Mouse (Mus musculus) testis, postnatal 10 days (tissue): ENCODE data around the gene Cyp4a14.
"Not testable (repeated sequence)": the region's sequence is repeated elsewhere in the genome, so short reads cannot be mapped to it uniquely, and the experiment has no call there.

Experiments
- DNase-seq: peaks from one replicate; pipeline ENCODE4 v3.0.0; 2021; ENCODE audit warnings: low spot score

Gene Cyp4a14

DNA sequence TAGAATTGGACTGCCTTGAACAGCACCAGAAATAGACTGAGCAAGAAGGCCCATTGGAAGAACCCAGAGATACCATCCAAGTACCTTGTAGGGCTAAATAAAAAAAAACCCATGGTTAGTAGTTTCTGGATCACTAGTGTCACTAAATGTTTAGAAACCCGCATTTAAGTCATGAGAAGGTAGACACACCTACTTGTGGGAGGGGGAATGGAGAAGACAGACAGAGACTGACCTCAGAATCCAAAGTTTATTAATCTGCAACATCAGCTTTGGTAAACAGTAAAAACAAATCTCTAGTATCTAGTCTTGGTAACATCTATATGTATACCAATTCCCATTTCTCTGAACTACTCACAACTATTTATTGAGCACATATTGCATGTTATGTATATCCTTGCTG lies at the start of gene Cyp4a14:
TSS of gene Cyp4a14 (minus strand) at position 142 of the 400 bp plus-strand sequence.
- no peak for DNase-seq

DNA sequence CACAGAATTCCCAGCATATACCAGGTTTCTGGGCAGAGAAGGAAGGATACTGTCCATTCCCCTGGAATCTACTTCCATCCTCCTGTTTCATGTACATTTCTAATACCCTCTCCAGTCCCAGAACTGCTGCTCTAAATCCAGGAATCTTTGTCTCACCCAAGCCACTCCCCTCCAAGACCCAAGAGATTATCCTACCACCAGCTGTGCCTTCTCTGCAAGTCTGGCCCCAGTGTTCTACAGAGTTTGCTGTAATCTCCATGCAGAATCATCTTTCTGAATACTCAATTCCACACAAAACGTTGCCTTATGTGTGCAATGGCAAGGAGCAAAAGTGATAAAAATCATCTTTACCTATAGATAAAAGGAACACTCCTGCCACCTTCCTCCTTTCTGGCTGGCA lies 49.2 kb upstream of the Cyp4a14 start:
- no peak for DNase-seq

DNA sequence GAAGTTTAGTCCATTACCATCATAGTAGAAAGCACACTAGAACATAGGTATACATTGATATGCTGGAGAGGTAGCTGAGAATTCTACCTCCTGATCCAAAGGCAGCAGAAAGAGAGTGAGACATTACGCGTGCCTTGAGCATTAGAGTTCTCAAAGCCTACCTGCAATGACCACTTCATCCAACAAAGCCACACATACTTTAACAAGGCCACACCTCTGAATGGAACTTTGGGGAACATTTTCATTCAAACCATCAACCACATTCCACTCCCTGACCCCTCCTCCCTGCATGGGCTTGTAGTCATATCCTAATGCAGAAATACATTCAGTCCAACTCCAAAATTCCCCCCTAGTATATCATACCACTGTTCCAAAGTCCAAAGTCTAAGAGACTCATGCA lies 25.8 kb upstream of the Cyp4a14 start:
- DNase-seq, result no peak

DNA sequence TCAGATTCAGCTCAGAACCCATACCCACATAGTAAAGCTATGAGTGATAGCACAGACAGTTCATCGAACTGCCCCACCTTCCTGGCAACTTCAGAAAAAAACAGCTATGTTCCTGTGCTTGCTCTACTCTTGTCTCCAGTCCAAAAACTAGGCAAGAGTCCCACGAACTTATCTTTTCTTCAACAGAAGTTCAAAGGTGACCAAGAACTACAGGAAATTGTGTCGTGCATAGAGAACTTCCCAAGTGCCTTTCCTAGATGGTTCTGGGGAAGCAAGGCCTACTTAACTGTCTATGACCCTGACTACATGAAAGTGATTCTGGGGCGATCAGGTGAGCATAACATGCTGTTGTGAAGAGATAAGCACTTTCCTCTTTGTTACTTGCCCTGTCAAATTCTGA lies 23.5 kb upstream of the Cyp4a14 start:
- no peak for DNase-seq

DNA sequence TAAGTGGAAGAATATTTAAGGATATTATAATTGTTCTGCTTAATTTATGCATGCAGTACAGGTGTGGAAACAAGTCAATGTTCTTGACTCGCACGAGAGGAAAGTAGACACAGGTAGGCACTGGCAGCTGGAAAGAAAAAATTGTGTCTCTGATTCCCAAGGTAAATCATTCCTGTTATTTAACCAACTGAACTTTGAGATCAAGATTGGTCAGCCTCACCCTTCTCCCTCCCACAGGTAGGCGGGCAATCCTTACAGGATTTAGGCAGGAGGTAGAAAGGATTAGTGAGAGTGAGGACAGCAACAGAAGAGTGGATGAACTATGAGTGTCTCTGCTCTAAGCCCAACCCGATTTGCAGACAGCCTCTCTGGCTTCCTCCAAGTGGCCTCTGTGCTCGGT lies 22.1 kb upstream of the Cyp4a14 start, which contains the start of gene Cyp4a10:
TSS of gene Cyp4a10 (plus strand) at position 265 of the 400 bp plus-strand sequence.
- not testable (repeated sequence) for DNase-seq

DNA sequence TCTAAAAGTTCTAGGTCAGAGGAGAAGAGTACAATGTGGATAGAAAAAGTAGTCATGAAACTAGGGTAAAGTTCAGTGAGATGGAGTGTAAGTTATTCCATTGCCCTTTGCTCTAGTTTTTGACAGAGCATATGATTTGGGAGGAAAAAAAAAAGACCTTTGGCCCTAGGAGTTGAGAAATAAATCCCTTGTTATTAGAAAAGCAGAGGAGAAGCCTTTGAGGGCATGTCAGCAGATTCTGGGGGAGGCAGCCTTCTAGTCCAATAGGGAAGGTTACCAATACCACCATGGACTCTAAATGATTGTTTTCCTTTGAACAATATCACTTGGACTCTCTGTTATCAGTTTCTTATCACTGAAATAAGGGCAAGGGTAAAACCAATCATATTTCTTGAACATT lies 18.0 kb upstream of the Cyp4a14 start:
- DNase-seq, result not testable (repeated sequence)

DNA sequence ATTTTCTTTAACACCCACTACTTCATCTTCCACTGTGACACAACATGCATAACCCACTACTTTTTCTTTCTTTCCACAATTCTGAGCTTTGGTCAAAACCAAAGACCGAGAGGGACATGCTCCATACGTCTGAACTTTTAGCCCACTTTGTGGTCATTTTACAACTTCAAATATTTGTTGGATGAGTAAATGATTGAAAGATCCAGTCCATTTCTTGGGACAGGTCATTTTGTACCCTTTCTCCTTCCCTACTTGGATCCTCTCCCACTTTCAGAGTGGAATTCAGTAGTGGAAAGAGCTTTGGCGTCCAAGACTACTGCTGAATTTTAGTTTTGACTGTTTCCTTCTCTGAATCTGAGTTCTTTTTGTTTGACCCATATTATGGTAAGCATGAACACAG lies 1.5 kb upstream of the Cyp4a14 start:
- no peak for DNase-seq

DNA sequence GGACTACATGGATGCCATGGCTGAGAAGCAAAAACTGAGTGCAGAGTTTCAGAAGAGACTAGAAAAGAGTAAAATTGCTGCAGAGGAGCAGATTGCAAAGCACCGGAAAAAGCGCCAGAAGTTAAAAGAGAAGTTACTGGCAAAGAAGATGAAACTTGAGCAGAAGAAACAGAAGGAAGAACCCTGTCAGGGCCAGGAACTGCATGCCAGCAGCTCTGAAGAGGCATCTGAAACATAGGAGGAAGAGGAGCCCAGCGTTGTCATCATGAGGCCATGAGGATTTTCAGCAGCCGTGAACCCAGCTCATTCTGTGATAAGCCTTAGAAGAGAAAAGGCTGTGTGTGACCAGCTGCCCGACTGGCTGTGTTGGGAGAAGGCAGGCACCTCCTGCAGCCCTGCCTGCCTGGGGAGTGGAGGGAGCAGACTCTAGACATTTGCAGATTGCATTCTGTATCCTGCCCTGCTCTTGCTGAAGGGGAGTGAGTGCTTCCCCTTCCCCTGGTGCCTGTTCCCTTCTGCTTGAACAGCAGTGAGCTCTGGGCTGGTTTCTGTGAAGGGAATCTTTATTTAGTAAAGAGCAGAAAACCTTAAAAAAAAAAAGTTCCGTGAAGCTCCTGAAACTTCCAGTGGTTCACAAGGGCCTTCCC lies 14.8 kb downstream of the Cyp4a14 start:
- DNase-seq, result no peak

DNA sequence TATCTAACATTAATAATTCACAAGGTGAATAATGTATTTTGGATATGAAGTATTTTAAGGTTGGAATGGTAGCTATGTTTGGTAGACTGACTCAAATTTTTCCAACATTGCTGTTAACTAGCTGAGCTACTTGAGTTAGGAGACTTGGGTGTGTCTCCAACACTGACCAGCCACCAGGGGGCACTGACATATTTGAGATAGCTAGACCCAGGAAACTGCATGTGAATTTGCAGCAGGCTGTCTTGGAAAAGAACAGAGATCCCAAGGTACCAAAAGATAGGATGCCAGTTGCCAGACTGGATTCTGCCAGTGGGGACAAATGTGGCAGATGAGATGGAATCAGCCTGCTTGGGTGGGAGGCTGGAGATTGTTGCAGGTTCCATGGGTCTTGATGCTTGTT lies 19.9 kb downstream of the Cyp4a14 start:
- DNase-seq, result not testable (repeated sequence)

DNA sequence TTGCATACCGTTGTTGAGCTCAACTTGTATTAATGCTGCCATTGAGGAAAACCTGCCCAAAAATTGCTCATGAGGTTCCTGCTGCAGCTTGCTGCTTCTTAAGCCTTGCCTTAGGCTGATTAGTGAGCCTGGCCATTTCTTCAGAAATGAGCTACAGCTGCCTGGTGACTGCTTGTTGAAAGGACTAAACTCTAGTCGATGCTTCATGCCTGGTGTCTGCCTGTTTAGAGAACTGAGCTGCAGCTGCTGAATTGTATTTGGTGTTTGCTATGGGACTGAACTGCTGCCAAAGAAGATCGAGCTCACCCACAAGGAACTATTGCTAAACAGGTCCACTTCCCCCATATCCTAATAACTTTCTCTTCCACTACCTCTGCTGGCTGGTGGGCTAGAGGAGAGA lies 22.4 kb downstream of the Cyp4a14 start:
- not testable (repeated sequence) for DNase-seq

DNA sequence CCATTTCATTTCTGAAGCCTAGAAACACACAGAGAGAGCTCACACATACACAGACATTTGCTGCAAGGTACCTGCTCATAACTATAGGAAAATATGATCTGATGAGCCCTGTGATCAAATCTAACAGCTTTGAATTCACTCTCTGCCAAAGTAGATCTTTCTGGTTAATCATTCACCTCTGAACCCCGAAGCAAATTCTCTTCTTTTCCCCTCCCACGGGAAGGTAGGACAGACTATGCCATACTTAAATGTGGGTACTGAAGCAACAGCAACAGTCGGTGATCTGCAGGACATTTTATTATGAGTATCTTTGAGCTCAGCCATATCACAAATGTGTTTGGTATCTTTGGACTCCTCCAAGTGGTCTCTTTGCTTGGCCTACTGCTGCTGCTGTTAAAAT lies 43.6 kb downstream of the Cyp4a14 start, which contains the start of gene Cyp4a30b:
TSS of gene Cyp4a30b (plus strand) at position 301 of the 400 bp plus-strand sequence.
- DNase-seq, result no peak

DNA sequence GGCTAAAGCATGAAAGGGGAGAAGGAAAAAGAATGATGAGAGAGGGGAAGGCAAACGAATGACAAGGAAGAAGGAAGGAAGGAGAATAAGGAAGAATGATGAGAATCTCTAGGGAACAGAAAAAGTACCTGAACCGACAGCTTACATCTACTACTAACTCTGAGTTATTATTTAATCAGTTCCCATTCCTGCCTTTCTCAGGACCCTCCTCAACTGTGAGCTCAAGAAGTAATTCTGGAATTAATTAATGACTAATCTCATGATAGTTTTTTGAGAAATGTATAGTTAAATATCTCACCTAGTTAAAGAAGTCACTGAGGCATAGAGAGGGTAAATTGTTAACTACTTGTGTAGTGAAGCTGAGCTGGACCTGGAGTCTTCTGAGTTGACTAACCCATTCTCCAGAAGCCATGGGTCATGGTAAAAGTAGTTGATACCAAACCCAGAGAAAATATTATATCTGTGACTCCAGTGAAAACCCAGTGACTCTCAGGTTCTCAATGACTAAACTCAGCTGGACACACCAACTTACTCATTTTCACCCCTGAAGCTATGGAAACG lies 45.3 kb downstream of the Cyp4a14 start:
- DNase-seq, result no peak
